Mouse (Mus musculus) liver, embryonic 14.5 days (tissue): ENCODE results near the gene Chrd.

Experiments
- CTCF ChIP-seq: IDR thresholded peaks from 2 replicates; pipeline ENCODE4 v1.5.1; 2016; ENCODE audit warnings: antibody characterized with exemption, low read depth, control low read depth
- EP300 ChIP-seq: IDR thresholded peaks from 2 replicates; pipeline ENCODE4 v1.6.1; 2016; ENCODE audit warnings: antibody characterized with exemption, low read depth

DNA sequence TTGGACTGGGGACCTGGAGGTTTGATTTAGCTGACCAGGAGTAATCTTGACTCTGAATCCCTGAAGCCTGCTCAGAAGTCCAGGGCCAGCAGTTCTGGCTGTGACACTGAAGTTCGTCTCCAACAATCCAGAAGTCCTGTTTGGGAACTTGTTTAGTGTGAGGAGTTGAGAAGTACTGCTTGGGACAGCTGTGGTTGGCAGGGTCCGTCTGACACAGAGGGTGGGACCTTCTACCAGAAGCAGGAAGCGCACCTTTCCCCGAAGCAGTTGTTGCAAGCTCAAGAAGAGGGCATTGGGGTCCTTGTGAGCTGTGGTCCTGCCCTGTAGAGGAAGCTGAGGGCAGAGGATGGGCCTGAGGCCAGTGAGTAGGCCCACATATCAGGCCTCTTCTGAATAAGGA, 7.2 kb upstream of the Chrd start:
- no peak for TF ChIP-seq CTCF
- no peak for TF ChIP-seq EP300
